Mouse (Mus musculus): ENCODE measurements around the gene Mrpl14. TPM values are rescaled to one million over a fixed set of nuclear protein-coding genes. Genes with fewer than 3 reads are reported as not detected.

Gene Mrpl14
- polyA plus RNA-seq, 1 experiment from 2014 or later = 163 TPM

- Histone ChIP-seq H3K27ac (replicated peaks) (peak overlapping the region; percentile 82), H3K27me3 (ENCODE audit: control insufficient read depth, insufficient read depth, low read length) (no peaks in the 10 kb centered on the region), H3K9me3 (ENCODE audit: control insufficient read depth, low read length) (no peaks in the 10 kb centered on the region), H3K4me2 (replicated peaks; ENCODE audit: low read depth) (peak overlapping the region; percentile 70), H3K36me3 (ENCODE audit: control insufficient read depth, insufficient read depth, low read length) (no peaks in the 10 kb centered on the region), H3K9ac (ENCODE audit: low read length) (peak overlapping the region; percentile 68), H3K4me1 (replicated peaks; ENCODE audit: control insufficient read depth, insufficient read depth) (no peaks in the 10 kb centered on the region), H3K4me3 (ENCODE audit: low read depth, low read length) (peak overlapping the region; percentile 45)
- ATAC-seq (ENCODE audit: low FRiP score, low TSS enrichment) (0 out of 2 replicates have a peak, but pooled peaks have one; percentile 48), DNase-seq (ENCODE audit: low spot score) (peak; percentile 92)
- TF ChIP-seq CTCF (IDR thresholded peaks at IDR 0.05; ENCODE audit: low read depth) = peak; percentile 99
- TF ChIP-seq EP300 (optimal IDR thresholded peaks at IDR 0.05) = no peak
- 4% methylated on average over 25 of the region's 25 CpGs for WGBS
Measured at GRCm38 (mm10) chr17:45723732-45724573, 37.8 kb downstream of the Mrpl14 start.

GRCm38 (mm10) chr17:45724574-45724921 lies 38.4 kb downstream of the Mrpl14 start:
- TF ChIP-seq CTCF (IDR thresholded peaks at IDR 0.05; ENCODE audit: low read depth) (no peak), EP300 (optimal IDR thresholded peaks at IDR 0.05) (no peak)
- Histone ChIP-seq H3K4me2 (replicated peaks; ENCODE audit: low read depth) (no peak overlapping the region), H3K4me3 (ENCODE audit: low read depth, low read length) (no peak overlapping the region), H3K4me1 (replicated peaks; ENCODE audit: control insufficient read depth, insufficient read depth) (no peaks in the 10 kb centered on the region), H3K9ac (ENCODE audit: low read length) (no peak overlapping the region), H3K27ac (replicated peaks) (no peak overlapping the region), H3K9me3 (ENCODE audit: control insufficient read depth, low read length) (no peaks in the 10 kb centered on the region), H3K36me3 (ENCODE audit: control insufficient read depth, insufficient read depth, low read length) (no peaks in the 10 kb centered on the region), H3K27me3 (ENCODE audit: control insufficient read depth, insufficient read depth, low read length) (no peaks in the 10 kb centered on the region)
- DNase-seq (ENCODE audit: low spot score) (no peak), ATAC-seq (ENCODE audit: low FRiP score, low TSS enrichment) (no peak)
- WGBS = 85% methylated on average over 10 of the region's 10 CpGs

- Histone ChIP-seq H3K27ac (replicated peaks) (peak overlapping the region; percentile 87), H3K4me1 (replicated peaks; ENCODE audit: control insufficient read depth, insufficient read depth) (no peaks in the 10 kb centered on the region), H3K4me2 (replicated peaks; ENCODE audit: low read depth) (peak overlapping the region; percentile 20; the same call in 1 of the 2 replicates), H3K9ac (ENCODE audit: low read length) (peak overlapping the region; percentile 35), H3K4me3 (ENCODE audit: low read depth, low read length) (no peak overlapping the region), H3K27me3 (ENCODE audit: control insufficient read depth, insufficient read depth, low read length) (no peaks in the 10 kb centered on the region), H3K9me3 (ENCODE audit: control insufficient read depth, low read length) (no peaks in the 10 kb centered on the region), H3K36me3 (ENCODE audit: control insufficient read depth, insufficient read depth, low read length) (no peaks in the 10 kb centered on the region)
- 38% methylated on average over 7 of the region's 7 CpGs for WGBS
- ATAC-seq (ENCODE audit: low FRiP score, low TSS enrichment) = peak; percentile 89
- TF ChIP-seq CTCF (IDR thresholded peaks at IDR 0.05; ENCODE audit: low read depth) = no peak
- TF ChIP-seq EP300 (optimal IDR thresholded peaks at IDR 0.05) = no peak
- DNase-seq (ENCODE audit: low spot score) = peak; percentile 89
Measured at GRCm38 (mm10) chr17:45726249-45726648, 40.1 kb downstream of the Mrpl14 start.

- DNase-seq (ENCODE audit: low spot score) (no peak), ATAC-seq (ENCODE audit: low FRiP score, low TSS enrichment) (no peak)
- TF ChIP-seq EP300 (optimal IDR thresholded peaks at IDR 0.05) (no peak), CTCF (IDR thresholded peaks at IDR 0.05; ENCODE audit: low read depth) (no peak)
- H3K4me1 ChIP-seq (replicated peaks; ENCODE audit: control insufficient read depth, insufficient read depth) = no peaks in the 10 kb centered on the region
- H3K9me3 ChIP-seq (ENCODE audit: control insufficient read depth, low read length) = no peaks in the 10 kb centered on the region
- H3K4me3 ChIP-seq (ENCODE audit: low read depth, low read length) = no peak overlapping the region
- H3K27me3 ChIP-seq (ENCODE audit: control insufficient read depth, insufficient read depth, low read length) = no peaks in the 10 kb centered on the region
- 85% methylated on average over 2 of the region's 2 CpGs for WGBS
- no peak overlapping the region for H3K4me2 ChIP-seq (replicated peaks; ENCODE audit: low read depth)
- H3K36me3 ChIP-seq (ENCODE audit: control insufficient read depth, insufficient read depth, low read length) = no peaks in the 10 kb centered on the region
- no peak overlapping the region for H3K27ac ChIP-seq (replicated peaks)
- H3K9ac ChIP-seq (ENCODE audit: low read length) = no peak overlapping the region
Measured at GRCm38 (mm10) chr17:45727481-45727880, 41.4 kb downstream of the Mrpl14 start.

DNA sequence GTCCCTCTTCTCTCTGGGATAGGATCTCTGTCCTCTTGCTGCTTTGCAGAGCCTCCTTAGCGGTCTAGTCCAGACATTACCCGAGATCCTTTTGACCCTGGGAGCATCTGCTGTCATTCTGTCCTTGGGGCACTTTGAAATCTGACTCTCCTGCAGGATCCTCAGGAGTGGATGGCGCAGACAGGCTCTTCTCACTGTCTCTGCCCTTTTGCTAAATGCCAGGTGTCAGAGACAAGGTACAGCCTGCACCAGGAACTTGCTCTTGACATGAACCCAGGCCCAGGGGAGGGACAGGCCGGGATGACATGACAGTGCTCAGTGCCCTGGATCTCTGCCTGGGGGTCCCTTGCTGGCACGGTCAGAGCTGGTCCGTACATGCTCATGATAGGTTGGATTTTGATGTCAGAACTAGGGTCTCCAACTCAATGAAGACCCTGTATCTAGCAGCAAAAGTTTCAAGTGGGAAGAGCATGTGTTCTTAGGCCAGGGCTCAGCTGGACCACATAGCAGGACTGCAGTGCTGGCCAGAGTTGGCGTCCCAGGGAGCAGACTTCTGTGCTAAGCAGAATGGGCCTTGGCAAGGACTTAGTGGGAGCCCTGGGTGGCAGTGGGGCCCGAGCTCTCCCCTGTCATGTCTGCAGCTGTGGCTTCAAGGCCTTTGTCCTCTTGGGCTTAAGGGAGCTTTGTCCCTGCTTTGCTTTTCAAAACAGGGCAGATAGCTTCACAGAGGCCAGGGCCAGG lies 42.0 kb downstream of the Mrpl14 start:
- DNase-seq (ENCODE audit: low spot score) (no peak), ATAC-seq (ENCODE audit: low FRiP score, low TSS enrichment) (no peak)
- TF ChIP-seq EP300 (optimal IDR thresholded peaks at IDR 0.05) (no peak), CTCF (IDR thresholded peaks at IDR 0.05; ENCODE audit: low read depth) (no peak)
- Histone ChIP-seq H3K9me3 (ENCODE audit: control insufficient read depth, low read length) (no peaks in the 10 kb centered on the region), H3K4me3 (ENCODE audit: low read depth, low read length) (no peak overlapping the region), H3K9ac (ENCODE audit: low read length) (no peak overlapping the region), H3K4me2 (replicated peaks; ENCODE audit: low read depth) (no peak overlapping the region), H3K4me1 (replicated peaks; ENCODE audit: control insufficient read depth, insufficient read depth) (no peaks in the 10 kb centered on the region), H3K27me3 (ENCODE audit: control insufficient read depth, insufficient read depth, low read length) (no peaks in the 10 kb centered on the region), H3K36me3 (ENCODE audit: control insufficient read depth, insufficient read depth, low read length) (no peaks in the 10 kb centered on the region), H3K27ac (replicated peaks) (no peak overlapping the region)
- 71% methylated on average over 8 of the region's 8 CpGs for WGBS

- Histone ChIP-seq H3K4me1 (replicated peaks; ENCODE audit: control insufficient read depth, insufficient read depth) (peaks cover 4% of the 10 kb centered on the region; the same call in 1 of the 2 replicates), H3K36me3 (ENCODE audit: control insufficient read depth, insufficient read depth, low read length) (no peaks in the 10 kb centered on the region), H3K4me2 (replicated peaks; ENCODE audit: low read depth) (no peak overlapping the region), H3K4me3 (ENCODE audit: low read depth, low read length) (no peak overlapping the region), H3K9me3 (ENCODE audit: control insufficient read depth, low read length) (no peaks in the 10 kb centered on the region), H3K27me3 (ENCODE audit: control insufficient read depth, insufficient read depth, low read length) (no peaks in the 10 kb centered on the region), H3K9ac (ENCODE audit: low read length) (no peak overlapping the region), H3K27ac (replicated peaks) (no peak overlapping the region)
- DNase-seq (ENCODE audit: low spot score) = no peak
- WGBS = 63% methylated on average over 10 of the region's 10 CpGs
- ATAC-seq (ENCODE audit: low FRiP score, low TSS enrichment) = no peak
- TF ChIP-seq EP300 (optimal IDR thresholded peaks at IDR 0.05) (no peak), CTCF (IDR thresholded peaks at IDR 0.05; ENCODE audit: low read depth) (no peak)
Measured at GRCm38 (mm10) chr17:45729387-45729786, 43.3 kb downstream of the Mrpl14 start.
